Mouse (Mus musculus) forebrain, embryonic 10.5 days (tissue): ENCODE results near the gene Pfkl. TPM values are rescaled to one million over a fixed set of nuclear protein-coding genes. Genes with fewer than 3 reads are reported as not detected.

Experiments
- DNase-seq: peaks from one replicate; pipeline ENCODE4 v3.0.0-alpha.2; 2017; ENCODE audit warnings: low spot score; ENCODE audit errors: extremely low spot score
- H3K27ac ChIP-seq: fragments of 300-500 bp; sonication (generic); 2 replicates; pipeline ENCODE4 v1.5.1; 2016; ENCODE audit warnings: mild to moderate bottlenecking
- H3K27me3 ChIP-seq: fragments of 300-500 bp; sonication (generic); 2 replicates; pipeline ENCODE4 v1.6.1; 2016; ENCODE audit warnings: mild to moderate bottlenecking; ENCODE audit not compliant: poor library complexity, severe bottlenecking
- H3K36me3 ChIP-seq: fragments of 300-500 bp; sonication (generic); replicated peaks from 2 replicates; pipeline ENCODE4 v1.6.1; 2016; ENCODE audit warnings: mild to moderate bottlenecking, moderate library complexity
- H3K4me1 ChIP-seq: fragments of 300-500 bp; sonication (generic); 2 replicates; pipeline ENCODE4 v1.6.1; 2016
- H3K4me3 ChIP-seq: fragments of 300-500 bp; sonication (generic); 2 replicates; pipeline ENCODE4 v1.5.1; 2016; ENCODE audit warnings: mild to moderate bottlenecking, moderate library complexity
- H3K9me3 ChIP-seq: fragments of 300-500 bp; sonication (generic); 2 replicates; pipeline ENCODE4 v1.6.1; 2016; ENCODE audit warnings: mild to moderate bottlenecking, moderate library complexity
- whole genome bisulfite sequencing: fragments of 180-500 bp; shearing (Covaris S2); methylation state at CpG from one replicate; pipeline ENCODE4 v1.1.7; 2016; 5-methylcytosine and 5-hydroxymethylcytosine counted together
- polyA plus RNA-seq: library from polyadenylated mRNA; unstranded; fragments of >200 nt; fragmentation: Nextera tagmentation; extraction: Ambion mirVana; gene quantifications from 2 replicates; pipeline ENCODE4 v1.2.1, GENCODE M21; 2016

Gene Pfkl
- polyA plus RNA-seq, 1 experiment from 2014 or later = 262 TPM

- Histone ChIP-seq H3K27ac (peak overlapping the region; percentile 99), H3K9me3 (0 out of 2 replicates have a peak, but pooled peaks cover under 1% of the 10 kb centered on the region), H3K4me3 (peak overlapping the region; percentile 84), H3K36me3 (peaks cover 33% of the 10 kb centered on the region), H3K27me3 (no peaks in the 10 kb centered on the region), H3K4me1 (peaks cover 60% of the 10 kb centered on the region)
- peak; percentile 97 for DNase-seq
- under 1% methylated on average over 59 of the region's 59 CpGs for WGBS
Measured at GRCm38 (mm10) chr10:78009184-78009944, 519 bp downstream of the Pfkl start.

DNA sequence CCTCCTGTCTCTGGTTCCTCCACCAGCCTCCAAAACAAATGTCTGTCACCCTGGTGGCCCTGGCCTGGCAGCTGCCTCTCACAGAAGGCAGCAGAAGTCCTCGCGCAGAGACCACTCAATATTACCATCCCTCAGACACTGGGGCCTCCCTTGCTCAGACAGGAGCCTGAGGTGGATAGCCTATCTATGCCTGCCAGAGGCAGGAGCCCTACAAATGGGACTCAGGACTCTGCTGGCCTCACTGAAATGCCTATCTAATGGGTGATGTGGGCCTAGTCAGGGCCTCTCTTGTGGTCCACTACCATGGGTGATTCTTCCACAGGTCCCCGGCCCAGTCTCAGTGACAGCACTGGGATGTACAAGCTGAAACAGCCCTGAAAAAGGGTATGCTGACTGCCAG lies 1.7 kb downstream of the Pfkl start:
- no peak for DNase-seq
- peaks cover 60% of the 10 kb centered on the region for H3K4me1 ChIP-seq
- peak overlapping the region; percentile 84 for H3K4me3 ChIP-seq
- H3K27ac ChIP-seq = peak overlapping the region; percentile 99
- H3K9me3 ChIP-seq = no peaks in the 10 kb centered on the region
- H3K36me3 ChIP-seq = peaks cover 44% of the 10 kb centered on the region
- WGBS = 76% methylated on average over 3 of the region's 3 CpGs
- H3K27me3 ChIP-seq = no peaks in the 10 kb centered on the region

GRCm38 (mm10) chr10:78007203-78007602 lies 2.7 kb downstream of the Pfkl start:
- no peak for DNase-seq
- peaks cover 53% of the 10 kb centered on the region for H3K36me3 ChIP-seq
- peak overlapping the region; percentile 99 for H3K27ac ChIP-seq
- H3K27me3 ChIP-seq = no peaks in the 10 kb centered on the region
- 49% methylated on average over 7 of the region's 7 CpGs for WGBS
- peak overlapping the region; percentile 84 for H3K4me3 ChIP-seq
- peaks cover 60% of the 10 kb centered on the region for H3K4me1 ChIP-seq
- no peaks in the 10 kb centered on the region for H3K9me3 ChIP-seq

DNA sequence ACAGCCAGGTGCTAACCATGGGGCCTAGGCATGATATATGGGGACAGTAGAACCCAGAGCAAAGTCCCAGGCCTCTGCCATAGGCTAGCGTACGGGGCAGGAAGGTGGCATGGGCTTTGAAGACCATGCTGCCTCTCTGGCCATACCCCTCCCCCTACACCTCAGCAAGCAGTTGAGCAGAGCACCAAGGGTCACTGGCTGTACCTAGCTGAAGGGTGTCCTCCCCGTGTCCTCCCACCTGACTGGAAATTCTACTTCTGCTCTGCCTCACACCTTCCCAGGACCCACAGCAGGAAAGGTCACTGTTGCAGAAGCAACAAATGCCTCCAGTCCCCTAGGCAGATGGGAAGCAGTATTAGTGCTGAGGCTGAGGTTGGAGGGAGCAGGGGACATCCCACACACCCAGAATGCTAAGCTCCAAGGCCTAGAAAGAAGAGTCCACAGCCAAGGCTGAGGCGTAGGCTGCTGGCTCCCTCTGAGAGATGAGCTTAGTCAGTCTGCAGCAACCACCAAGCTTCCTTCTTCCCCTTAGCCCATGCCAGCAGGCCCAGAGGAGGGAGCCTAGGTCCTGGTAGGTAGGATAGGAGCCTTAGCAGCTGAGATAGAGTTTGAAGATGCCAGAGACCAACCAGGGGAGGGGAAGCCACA lies 4.0 kb downstream of the Pfkl start:
- H3K36me3 ChIP-seq = peaks cover 66% of the 10 kb centered on the region
- H3K27ac ChIP-seq = peak overlapping the region; percentile 99
- H3K27me3 ChIP-seq = no peaks in the 10 kb centered on the region
- no peak overlapping the region for H3K4me3 ChIP-seq
- 87% methylated on average over 4 of the region's 4 CpGs for WGBS
- peaks cover 60% of the 10 kb centered on the region for H3K4me1 ChIP-seq
- no peak for DNase-seq
- no peaks in the 10 kb centered on the region for H3K9me3 ChIP-seq

DNA sequence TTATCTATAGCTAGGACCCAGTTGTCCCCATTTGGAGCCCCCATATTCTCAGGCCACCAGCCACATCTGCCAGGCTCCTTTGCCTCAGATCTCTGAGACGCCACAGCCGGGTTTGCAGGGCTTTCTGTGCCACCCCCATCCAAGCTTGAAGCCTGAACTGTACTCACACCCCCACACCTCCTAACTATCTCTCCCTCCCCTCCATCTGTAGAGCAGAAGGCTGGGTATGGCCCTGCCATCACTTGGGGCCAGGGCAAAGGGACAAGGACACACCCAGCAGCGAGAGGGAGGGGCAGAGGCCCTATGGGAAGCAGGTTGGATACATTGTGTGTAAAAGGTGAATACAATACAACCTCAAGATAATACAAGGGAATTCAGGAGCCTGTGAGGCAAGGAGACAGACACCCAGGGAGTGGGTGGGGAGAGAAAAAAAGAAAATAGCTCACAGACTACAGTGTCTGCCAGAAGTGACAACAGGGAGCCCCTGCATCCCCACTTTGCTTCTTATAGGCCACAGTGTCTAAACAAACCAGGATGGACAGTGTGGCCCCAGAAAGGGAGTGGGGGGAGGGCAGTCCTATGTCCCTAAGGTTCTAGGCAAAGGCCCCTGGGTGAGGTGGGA lies 5.3 kb downstream of the Pfkl start:
- Histone ChIP-seq H3K4me1 (peaks cover 52% of the 10 kb centered on the region), H3K27me3 (no peaks in the 10 kb centered on the region), H3K4me3 (no peak overlapping the region), H3K36me3 (peaks cover 79% of the 10 kb centered on the region), H3K27ac (no peak overlapping the region), H3K9me3 (no peaks in the 10 kb centered on the region)
- 87% methylated on average over 3 of the region's 3 CpGs for WGBS
- DNase-seq = no peak

DNA sequence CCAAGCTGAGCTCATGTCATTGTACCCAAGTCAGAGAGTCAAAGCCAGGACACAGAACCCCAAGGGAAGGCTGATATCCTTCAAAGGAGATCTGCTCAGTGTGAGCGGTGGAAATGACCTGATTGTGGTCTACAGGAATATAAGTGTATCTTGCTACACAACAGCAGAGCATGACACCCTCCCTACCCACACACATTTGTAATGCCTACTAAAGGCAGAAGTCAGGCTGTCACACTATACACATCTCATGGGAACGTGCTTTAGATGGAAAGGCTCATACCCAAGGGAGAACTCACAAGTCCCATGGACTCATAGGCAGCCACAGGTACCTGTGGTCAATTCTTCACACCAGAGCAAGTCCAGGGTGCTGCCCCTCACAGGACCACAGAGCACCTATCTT lies 7.6 kb downstream of the Pfkl start:
- WGBS = 90% methylated on average over 2 of the region's 2 CpGs
- no peak overlapping the region for H3K4me3 ChIP-seq
- peaks cover 30% of the 10 kb centered on the region for H3K4me1 ChIP-seq
- no peak overlapping the region for H3K27ac ChIP-seq
- no peaks in the 10 kb centered on the region for H3K9me3 ChIP-seq
- H3K36me3 ChIP-seq = peaks cover 94% of the 10 kb centered on the region
- DNase-seq = no peak
- H3K27me3 ChIP-seq = no peaks in the 10 kb centered on the region

GRCm38 (mm10) chr10:78001796-78002195 lies 8.1 kb downstream of the Pfkl start:
- no peak overlapping the region for H3K4me3 ChIP-seq
- no peak for DNase-seq
- 93% methylated on average over 11 of the region's 11 CpGs for WGBS
- no peak overlapping the region for H3K27ac ChIP-seq
- H3K36me3 ChIP-seq = peaks cover 98% of the 10 kb centered on the region
- H3K9me3 ChIP-seq = no peaks in the 10 kb centered on the region
- peaks cover 24% of the 10 kb centered on the region for H3K4me1 ChIP-seq
- H3K27me3 ChIP-seq = no peaks in the 10 kb centered on the region

DNA sequence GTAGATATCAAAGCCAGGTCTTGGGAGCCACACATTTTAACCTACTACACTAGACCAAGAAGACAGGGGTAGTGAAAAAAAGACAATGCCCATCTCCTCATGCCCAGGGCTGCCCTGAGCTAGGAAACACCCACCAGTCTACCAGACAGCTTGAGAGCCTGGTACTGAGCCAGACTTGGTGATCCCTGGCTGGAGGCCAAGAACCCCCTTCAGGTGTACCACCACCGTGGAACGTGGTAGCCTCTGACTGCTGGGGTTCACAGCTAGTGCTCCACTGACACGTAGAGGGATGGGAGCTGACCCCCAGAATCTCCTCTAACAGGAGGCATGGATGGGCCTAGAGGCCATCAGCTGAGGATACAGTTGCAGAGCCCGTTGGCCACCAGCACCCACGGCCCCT lies 9.7 kb downstream of the Pfkl start:
- Histone ChIP-seq H3K4me3 (no peak overlapping the region), H3K4me1 (peaks cover 8% of the 10 kb centered on the region; the same call in 1 of the 2 replicates), H3K27ac (no peak overlapping the region), H3K27me3 (no peaks in the 10 kb centered on the region), H3K9me3 (no peaks in the 10 kb centered on the region), H3K36me3 (peaks cover 98% of the 10 kb centered on the region)
- no peak for DNase-seq
- WGBS = 96% methylated on average over 5 of the region's 5 CpGs

DNA sequence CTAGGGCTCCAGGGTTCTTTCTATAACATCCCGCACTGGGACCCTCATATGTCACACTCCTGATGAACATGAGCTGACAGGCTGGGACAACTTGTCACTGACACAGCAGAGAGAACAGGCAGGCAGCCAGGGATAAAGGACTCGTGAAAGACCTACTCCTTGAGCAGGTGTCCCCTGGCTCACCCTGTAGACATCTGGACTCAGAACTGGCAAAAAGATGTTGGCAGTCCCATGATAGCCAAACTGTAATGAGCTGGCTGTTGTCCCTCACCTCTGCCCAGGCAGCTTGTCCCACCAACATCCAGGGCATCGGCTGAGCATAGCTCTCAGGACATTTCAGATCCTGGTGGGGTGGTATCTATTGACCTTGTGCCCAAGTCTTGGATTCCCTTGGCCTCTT lies 14.2 kb downstream of the Pfkl start:
- no peaks in the 10 kb centered on the region for H3K9me3 ChIP-seq
- no peak for DNase-seq
- no peak overlapping the region for H3K27ac ChIP-seq
- H3K4me3 ChIP-seq = no peak overlapping the region
- H3K4me1 ChIP-seq = no peaks in the 10 kb centered on the region
- no peaks in the 10 kb centered on the region for H3K27me3 ChIP-seq
- H3K36me3 ChIP-seq = peaks cover 99% of the 10 kb centered on the region
- 93% methylated on average over 3 of the region's 3 CpGs for WGBS

DNA sequence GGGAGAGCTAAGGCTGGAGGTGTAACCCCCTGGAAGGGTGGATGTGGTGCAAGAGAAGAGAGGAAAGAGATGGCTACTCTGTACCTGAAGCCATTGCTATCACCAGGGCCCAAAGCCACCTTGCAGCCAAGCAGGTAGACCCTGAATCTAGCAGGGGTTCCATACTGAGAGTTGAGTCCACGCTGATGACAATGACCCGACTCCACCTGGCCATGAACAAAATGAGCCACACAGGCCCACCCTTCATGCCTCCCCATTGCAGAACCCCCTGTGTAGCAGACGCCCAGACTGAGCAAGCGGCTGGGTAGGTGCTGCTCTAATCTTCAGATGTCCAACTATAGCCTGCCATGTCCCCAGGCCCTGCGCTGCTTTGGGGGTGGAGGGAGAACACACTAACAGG lies 24.1 kb downstream of the Pfkl start:
- DNase-seq = no peak
- H3K4me1 ChIP-seq = no peaks in the 10 kb centered on the region
- H3K9me3 ChIP-seq = no peaks in the 10 kb centered on the region
- no peak overlapping the region for H3K27ac ChIP-seq
- H3K36me3 ChIP-seq = peaks cover 80% of the 10 kb centered on the region
- WGBS = 77% methylated on average over 5 of the region's 5 CpGs
- no peak overlapping the region for H3K4me3 ChIP-seq
- H3K27me3 ChIP-seq = no peaks in the 10 kb centered on the region

DNA sequence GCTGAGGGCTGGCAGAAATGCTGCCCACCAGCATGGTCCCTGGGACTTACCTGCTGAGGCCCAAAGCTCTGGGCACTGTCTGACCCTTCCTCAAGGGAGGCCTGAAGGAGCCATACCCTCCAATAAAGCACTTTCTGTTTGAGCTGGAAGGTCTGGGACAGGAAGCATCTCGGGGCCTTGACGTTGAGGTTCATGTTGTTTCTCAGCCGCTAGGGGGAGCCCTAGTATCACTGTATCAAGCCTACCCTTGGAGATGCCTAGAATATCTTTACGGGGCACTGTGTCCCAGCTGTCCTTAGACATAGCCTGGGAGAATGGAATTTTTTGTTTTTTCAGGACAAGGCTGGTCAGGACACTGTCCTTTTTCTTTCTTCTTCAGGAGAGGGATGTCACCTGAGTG lies 25.2 kb downstream of the Pfkl start:
- Histone ChIP-seq H3K4me3 (no peak overlapping the region), H3K27me3 (no peaks in the 10 kb centered on the region), H3K36me3 (peaks cover 79% of the 10 kb centered on the region), H3K9me3 (no peaks in the 10 kb centered on the region), H3K4me1 (peaks cover 6% of the 10 kb centered on the region; the same call in 1 of the 2 replicates), H3K27ac (no peak overlapping the region)
- DNase-seq = peak; percentile 75
- WGBS = 6% methylated on average over 4 of the region's 4 CpGs

- peak within 1 kb of the TSS; percentile 89 for H3K27ac ChIP-seq
- peak; percentile 98 for DNase-seq
- 1% methylated on average over 57 of the region's 57 CpGs for WGBS
- H3K4me1 ChIP-seq = peaks cover 25% of the 10 kb centered on the region
- peak within 1 kb of the TSS; percentile 74 for H3K4me3 ChIP-seq
- peaks cover 38% of the 10 kb centered on the region for H3K36me3 ChIP-seq
- H3K27me3 ChIP-seq = no peaks in the 10 kb centered on the region
- no peaks in the 10 kb centered on the region for H3K9me3 ChIP-seq
Measured at GRCm38 (mm10) chr10:77978351-77979350, 31.2 kb downstream of the Pfkl start, which contains the start of gene 1810043G02Rik. 1810043G02Rik (plus strand) TSS chr10:77978524.
